Mouse (Mus musculus) erythroblast, embryonic 14.5 days (primary cell): Measurements from ENCODE around the gene Nr5a2. TPM values are rescaled to one million over a fixed set of nuclear protein-coding genes. Genes with fewer than 3 reads are reported as not detected.

Source experiments
- H3K27me3 ChIP-seq: 2 replicates; pipeline ENCODE4 v1.6.1; 2012; ENCODE audit warnings: inconsistent platforms; ENCODE audit not compliant: control insufficient read depth
- H3K36me3 ChIP-seq: 2 replicates; pipeline ENCODE4 v1.6.1; 2012; ENCODE audit warnings: mild to moderate bottlenecking, inconsistent platforms; ENCODE audit not compliant: control insufficient read depth
- H3K4me1 ChIP-seq: 2 replicates; pipeline ENCODE4 v1.6.1; 2012; ENCODE audit warnings: inconsistent platforms; ENCODE audit not compliant: control insufficient read depth
- H3K4me3 ChIP-seq: replicated peaks from 2 replicates; pipeline ENCODE3; 2012; ENCODE audit warnings: moderate library complexity, mild to moderate bottlenecking, inconsistent platforms
- H3K9me3 ChIP-seq: 2 replicates; pipeline ENCODE4 v1.6.1; 2012; ENCODE audit warnings: low read length, inconsistent platforms, mixed read lengths; ENCODE audit not compliant: control insufficient read depth
- GATA1 ChIP-seq: IDR thresholded peaks from 2 replicates; pipeline ENCODE4 v1.6.1; 2012; ENCODE audit warnings: low read length, inconsistent platforms, mixed read lengths
- TAL1 ChIP-seq: IDR thresholded peaks from 3 replicates; pipeline ENCODE4 v1.6.1; 2012; ENCODE audit warnings: low read length, inconsistent platforms, mixed read lengths
- polyA plus RNA-seq: library from polyadenylated mRNA; stranded (reverse); fragments of >175 nt; gene quantifications from 2 replicates; pipeline ENCODE4 v1.2.3, GENCODE M21; 2012

Gene Nr5a2
- polyA plus RNA-seq, 1 experiment: 0.06 TPM

DNA sequence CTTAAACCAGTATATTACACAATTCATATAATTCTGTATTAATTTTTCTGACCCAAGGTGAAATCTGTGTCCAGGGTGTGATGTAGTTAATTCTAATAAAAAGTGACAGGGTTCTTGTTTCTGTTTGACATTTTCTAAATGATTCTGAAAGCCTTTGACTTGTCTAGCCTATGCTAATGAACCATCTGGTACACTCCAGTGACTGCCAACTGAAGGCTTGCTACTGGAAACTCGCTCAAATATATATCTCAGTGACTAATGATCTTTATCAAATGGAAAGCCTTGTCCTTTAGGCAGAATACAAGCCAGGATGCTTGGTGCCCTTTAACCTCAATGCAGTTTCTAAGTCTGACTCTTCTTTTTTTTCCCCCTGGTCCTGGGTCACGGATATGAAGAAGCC, 114.2 kb downstream of the Nr5a2 start:
- Histone ChIP-seq H3K9me3 (no peaks in the 10 kb centered on the region), H3K4me1 (no peaks in the 10 kb centered on the region), H3K36me3 (no peaks in the 10 kb centered on the region), H3K4me3 (no peak overlapping the region), H3K27me3 (no peaks in the 10 kb centered on the region)
- no peak for TF ChIP-seq GATA1
- no peak for TF ChIP-seq TAL1

- H3K9me3 ChIP-seq: no peaks in the 10 kb centered on the region
- H3K4me3 ChIP-seq: no peak overlapping the region
- no peaks in the 10 kb centered on the region for H3K27me3 ChIP-seq
- no peak for TF ChIP-seq TAL1
- H3K4me1 ChIP-seq: no peaks in the 10 kb centered on the region
- no peaks in the 10 kb centered on the region for H3K36me3 ChIP-seq
These were observed 114.9 kb downstream of the Nr5a2 start for GRCm38 (mm10) chr1:136845341-136845740.

DNA sequence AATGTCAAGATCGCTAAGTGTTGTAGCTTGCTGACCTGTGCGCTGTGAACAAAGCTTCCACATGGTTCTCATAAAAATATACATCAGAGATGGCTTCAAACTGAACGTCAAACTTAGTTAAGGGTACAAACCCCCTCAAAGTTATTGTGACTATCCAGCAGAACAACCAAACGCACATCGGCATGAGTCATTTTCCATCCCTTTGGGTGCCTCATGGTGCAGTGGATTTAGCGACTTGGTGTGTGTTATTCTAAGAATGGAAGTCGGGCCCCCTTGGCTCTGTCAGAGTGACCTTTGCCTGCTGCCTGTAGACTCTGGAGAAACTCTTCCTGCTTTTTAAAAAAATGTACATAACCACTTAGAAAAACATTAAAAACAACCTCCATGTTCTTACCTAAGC, 119.7 kb downstream of the Nr5a2 start:
- Histone ChIP-seq H3K27me3 (no peaks in the 10 kb centered on the region), H3K4me1 (no peaks in the 10 kb centered on the region), H3K4me3 (no peak overlapping the region), H3K36me3 (no peaks in the 10 kb centered on the region), H3K9me3 (no peaks in the 10 kb centered on the region)
- no peak for TF ChIP-seq GATA1
- no peak for TF ChIP-seq TAL1

DNA sequence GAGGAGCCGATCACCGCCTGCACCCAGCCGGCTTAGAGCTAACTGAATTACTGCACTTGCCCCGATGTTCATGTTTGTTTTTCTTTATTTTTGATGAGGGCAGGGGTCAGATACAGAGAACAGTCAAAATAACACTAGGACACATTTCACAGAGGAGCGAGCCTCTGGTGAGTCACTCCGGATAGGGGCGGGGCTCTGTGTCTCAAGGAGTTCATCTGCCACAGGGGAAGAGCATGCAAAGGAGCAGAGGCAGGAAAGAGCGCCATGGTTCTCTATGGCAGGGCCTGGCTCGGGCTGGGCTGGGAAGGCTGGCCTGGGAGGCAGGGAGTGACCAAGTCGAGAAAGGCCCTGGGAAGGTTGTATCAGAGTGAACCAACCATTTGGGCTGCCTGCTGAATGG, 121.0 kb downstream of the Nr5a2 start:
- no peaks in the 10 kb centered on the region for H3K27me3 ChIP-seq
- no peaks in the 10 kb centered on the region for H3K9me3 ChIP-seq
- TF ChIP-seq GATA1 (no peak), TAL1 (no peak)
- no peaks in the 10 kb centered on the region for H3K36me3 ChIP-seq
- no peak overlapping the region for H3K4me3 ChIP-seq
- no peaks in the 10 kb centered on the region for H3K4me1 ChIP-seq

- no peak for TF ChIP-seq TAL1
- TF ChIP-seq GATA1: no peak
- Histone ChIP-seq H3K4me1 (no peaks in the 10 kb centered on the region), H3K27me3 (no peaks in the 10 kb centered on the region), H3K4me3 (no peak overlapping the region), H3K36me3 (no peaks in the 10 kb centered on the region), H3K9me3 (no peaks in the 10 kb centered on the region; the same call in 1 of the 2 replicates)
These were observed 127.7 kb downstream of the Nr5a2 start for GRCm38 (mm10) chr1:136832305-136833152.

DNA sequence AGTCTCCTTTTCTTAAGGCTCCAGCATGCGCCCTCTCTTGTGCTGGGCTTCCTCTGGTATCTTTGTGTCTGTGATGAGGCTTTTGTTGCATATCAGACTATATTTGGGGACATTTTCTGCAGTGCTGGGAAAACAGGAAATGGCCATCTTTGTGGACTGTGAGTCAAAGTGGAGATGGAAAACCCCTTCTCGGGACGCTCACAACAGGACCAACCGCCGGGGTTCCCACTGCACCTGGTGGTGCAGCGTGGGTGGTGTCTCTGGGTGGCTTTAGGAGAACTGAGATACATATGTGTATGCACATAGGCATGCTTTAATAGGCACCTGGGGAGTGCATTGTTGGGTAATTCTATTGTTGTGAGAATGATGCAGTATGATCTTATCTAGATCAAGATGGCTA, 129.3 kb downstream of the Nr5a2 start:
- H3K9me3 ChIP-seq: no peaks in the 10 kb centered on the region; the same call in 1 of the 2 replicates
- H3K27me3 ChIP-seq: no peaks in the 10 kb centered on the region
- H3K4me1 ChIP-seq: no peaks in the 10 kb centered on the region
- no peaks in the 10 kb centered on the region for H3K36me3 ChIP-seq
- TF ChIP-seq GATA1: no peak
- TF ChIP-seq TAL1: no peak
- H3K4me3 ChIP-seq: no peak overlapping the region

GRCm38 (mm10) chr1:136829931-136830330, 130.3 kb downstream of the Nr5a2 start:
- no peaks in the 10 kb centered on the region for H3K4me1 ChIP-seq
- H3K9me3 ChIP-seq: no peaks in the 10 kb centered on the region; the same call in 1 of the 2 replicates
- H3K4me3 ChIP-seq: no peak overlapping the region
- H3K36me3 ChIP-seq: no peaks in the 10 kb centered on the region
- no peak for TF ChIP-seq TAL1
- H3K27me3 ChIP-seq: no peaks in the 10 kb centered on the region

DNA sequence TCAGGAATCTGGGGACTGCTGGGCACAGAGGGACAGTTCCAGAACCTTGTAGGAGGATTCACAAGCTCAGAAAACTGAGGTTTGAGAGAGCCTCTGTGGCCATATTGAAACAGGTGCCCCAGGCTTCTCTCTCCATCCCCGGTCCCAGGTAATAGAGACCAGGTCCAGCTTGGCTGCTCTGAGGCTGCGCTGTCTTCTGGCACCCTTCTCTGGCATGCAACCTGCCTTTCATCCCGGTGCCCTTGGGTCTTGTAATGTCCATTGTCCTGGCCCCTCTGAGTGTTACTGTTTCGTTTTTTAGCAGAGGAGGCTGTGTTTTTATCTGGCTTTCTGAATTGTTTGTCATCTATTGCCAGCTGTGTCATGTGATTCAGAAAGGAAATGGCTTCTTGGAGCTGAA, 136.4 kb downstream of the Nr5a2 start:
- no peaks in the 10 kb centered on the region for H3K9me3 ChIP-seq
- no peaks in the 10 kb centered on the region for H3K4me1 ChIP-seq
- TF ChIP-seq GATA1 (no peak), TAL1 (no peak)
- H3K4me3 ChIP-seq: no peak overlapping the region
- no peaks in the 10 kb centered on the region for H3K36me3 ChIP-seq
- H3K27me3 ChIP-seq: no peaks in the 10 kb centered on the region

DNA sequence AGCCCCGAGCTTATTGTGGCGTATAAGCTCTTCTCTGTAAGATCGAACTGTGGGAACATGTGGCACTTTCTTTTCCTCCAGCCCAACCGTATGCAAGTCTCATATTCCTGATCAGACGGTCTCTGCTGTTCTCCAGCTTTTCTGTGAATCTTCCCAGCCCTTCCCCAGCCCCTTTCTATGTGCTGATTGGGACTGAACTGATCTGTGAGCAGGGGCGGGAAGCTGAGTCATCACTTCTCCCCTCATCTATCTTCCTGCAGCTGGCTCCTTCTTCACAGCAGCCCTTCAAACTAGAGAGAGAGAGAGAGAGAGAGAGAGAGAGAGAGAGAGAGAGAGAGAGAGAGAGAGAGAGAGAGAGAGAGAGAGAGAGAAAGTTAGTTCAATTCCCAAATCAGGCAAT, 159.6 kb downstream of the Nr5a2 start:
- TF ChIP-seq TAL1 (no peak), GATA1 (no peak)

More for the DNA sequence above, 159.6 kb downstream of the Nr5a2 start:
- no peaks in the 10 kb centered on the region for H3K27me3 ChIP-seq
- no peaks in the 10 kb centered on the region for H3K36me3 ChIP-seq
- no peaks in the 10 kb centered on the region; the same call in 1 of the 2 replicates for H3K9me3 ChIP-seq
- H3K4me1 ChIP-seq: no peaks in the 10 kb centered on the region
- H3K4me3 ChIP-seq: no peak overlapping the region
